Mouse (Mus musculus) left cerebral cortex, adult 18-20 months (tissue): ENCODE measurements around the gene Sf3b5. TPM values are rescaled to one million over a fixed set of nuclear protein-coding genes. Genes with fewer than 3 reads are reported as not detected.
"Not testable (repeated sequence)": the region's sequence is repeated elsewhere in the genome, so short reads cannot be mapped to it uniquely, and the experiment has no call there.

ENCODE experiments used
- DNase-seq, 2 experiments: peaks; one replicate each; pipeline ENCODE4 v3.0.0; 2021 to 2022; ENCODE audit warnings: low spot score in 2 of 2, mixed read lengths in 1 of 2
- total RNA-seq, 2 experiments: library from RNA; stranded (reverse); gene quantifications; 2 replicates each; pipeline ENCODE4 v1.2.3; 2021

Gene Sf3b5
- total RNA-seq, 2 experiments from 2014 or later: 8.3 to 8.4 TPM

DNA sequence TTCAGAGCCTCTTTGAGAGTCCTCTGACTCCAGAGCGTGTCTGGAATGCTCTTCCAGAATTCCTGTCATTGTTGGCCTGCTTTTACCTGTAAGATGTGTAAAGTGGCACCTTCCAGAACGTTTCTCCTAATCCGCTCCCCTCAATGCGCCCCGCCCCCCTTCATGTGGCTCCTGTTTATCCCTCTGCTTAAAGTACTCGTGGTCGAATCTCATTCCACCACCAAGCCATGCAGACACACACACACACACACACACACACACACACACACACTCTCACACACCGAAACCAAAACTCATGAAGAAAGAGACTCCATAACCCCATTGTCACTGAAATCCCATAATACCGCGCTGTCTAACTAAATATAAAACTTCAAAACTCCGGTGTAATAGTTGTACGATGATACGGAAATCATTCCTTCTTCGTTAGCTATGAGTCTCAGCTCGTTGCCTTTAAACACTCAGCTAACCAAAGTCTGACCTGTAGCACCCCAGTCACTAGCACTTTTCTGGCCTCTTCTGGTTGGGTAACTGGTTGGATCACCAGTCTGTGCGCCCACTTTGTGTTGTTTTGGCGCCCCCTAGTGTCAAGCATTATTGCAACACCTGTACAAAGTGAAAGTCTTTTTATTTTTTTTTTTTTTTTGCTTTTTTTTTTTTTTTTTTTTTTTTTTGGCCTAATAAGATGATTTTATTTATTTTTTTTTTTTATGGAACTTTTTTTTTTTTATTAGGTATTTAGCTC is 8.2 kb upstream of the Sf3b5 start:
- DNase-seq: peak; percentile 80 to 92

DNA sequence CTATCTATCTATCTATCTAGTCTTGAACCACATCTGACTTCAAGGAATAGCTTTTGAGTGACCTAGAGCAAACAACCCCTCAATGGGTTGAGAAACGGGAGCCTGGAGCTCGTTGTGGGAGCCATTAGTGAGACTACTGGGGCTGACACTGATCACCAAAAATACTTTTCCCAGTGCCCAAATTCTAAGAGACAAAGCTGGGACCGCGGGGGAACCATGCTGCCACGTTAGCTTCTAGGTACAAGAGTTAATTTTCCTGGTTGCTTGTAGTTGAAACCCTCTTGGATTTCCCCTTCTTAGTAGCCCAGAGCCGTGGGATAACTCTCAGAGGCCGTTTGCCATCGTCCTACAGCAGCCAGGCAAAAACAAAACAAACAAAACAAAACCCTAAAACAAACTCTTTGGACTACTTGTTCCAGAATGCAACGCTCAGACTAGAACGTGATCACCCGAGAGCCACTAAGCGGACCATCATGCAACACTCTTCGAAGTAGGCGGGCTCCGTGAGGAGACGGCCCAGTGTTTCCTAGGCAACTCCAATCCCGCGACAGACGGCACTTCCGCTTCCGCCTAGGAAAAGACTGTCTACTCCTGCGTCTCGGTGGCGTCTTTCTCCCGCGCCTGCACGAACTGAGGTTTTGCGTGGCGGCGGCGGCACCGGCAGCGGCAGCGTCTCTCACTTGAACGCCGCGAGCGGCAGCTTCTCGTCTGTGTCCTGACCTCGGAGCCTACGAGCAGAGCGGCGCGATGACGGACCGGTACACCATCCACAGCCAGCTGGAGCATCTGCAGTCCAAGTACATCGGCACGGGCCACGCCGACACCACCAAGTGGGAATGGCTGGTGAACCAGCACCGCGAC is 3.0 kb downstream of the Sf3b5 start:
- peak; percentile 96 to 98 for DNase-seq

- DNase-seq: no peak
These were observed 3.6 kb downstream of the Sf3b5 start for GRCm38 (mm10) chr10:13008737-13009121.

GRCm38 (mm10) chr10:13014026-13014425 is 8.9 kb downstream of the Sf3b5 start:
- DNase-seq: no peak

DNA sequence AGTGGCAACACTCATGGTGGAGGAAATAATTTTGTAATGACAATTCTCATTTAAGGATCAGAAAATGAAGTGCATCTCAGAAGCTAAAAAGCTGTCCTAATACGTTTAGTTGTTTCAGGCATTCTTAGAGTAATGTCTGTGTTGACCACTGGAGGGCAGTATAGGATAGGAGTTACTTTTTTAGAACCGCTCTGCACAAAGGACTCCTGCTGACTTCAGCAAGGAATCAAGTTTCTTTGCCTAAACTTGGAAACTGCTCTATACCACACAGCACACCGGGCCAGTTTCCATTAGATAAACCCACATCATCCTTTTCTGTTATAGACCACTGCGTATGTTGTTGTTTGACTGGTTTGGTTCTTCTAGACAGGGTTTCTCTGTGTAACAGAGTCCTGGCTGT is 11.4 kb downstream of the Sf3b5 start:
- peak; percentile 48 to 72 for DNase-seq

GRCm38 (mm10) chr10:13018510-13018909 is 13.4 kb downstream of the Sf3b5 start:
- DNase-seq: peak in 1 of 2 experiments; percentile 21

- DNase-seq: no peak
These were observed 13.9 kb downstream of the Sf3b5 start for GRCm38 (mm10) chr10:13019026-13019425.

DNA sequence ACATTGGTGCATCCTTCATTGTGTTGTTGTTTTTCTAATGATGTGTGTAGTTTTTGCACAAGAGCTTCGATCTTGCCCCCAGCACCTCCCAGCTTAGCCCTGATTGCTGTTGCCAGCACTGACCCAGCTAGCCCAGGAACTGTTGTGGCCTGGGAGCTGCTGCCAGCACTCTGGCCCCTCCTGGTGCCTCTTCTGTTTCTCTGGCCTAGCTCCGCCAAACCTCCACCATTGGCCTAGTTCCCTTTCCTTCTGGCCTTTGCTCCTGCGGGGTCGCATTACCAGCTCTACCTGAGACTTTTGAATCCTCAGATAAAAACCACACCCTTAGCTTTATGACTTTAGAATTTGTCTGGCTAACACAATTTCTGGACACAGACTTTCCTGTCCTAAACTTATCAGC is 17.0 kb downstream of the Sf3b5 start:
- DNase-seq: no peak

DNA sequence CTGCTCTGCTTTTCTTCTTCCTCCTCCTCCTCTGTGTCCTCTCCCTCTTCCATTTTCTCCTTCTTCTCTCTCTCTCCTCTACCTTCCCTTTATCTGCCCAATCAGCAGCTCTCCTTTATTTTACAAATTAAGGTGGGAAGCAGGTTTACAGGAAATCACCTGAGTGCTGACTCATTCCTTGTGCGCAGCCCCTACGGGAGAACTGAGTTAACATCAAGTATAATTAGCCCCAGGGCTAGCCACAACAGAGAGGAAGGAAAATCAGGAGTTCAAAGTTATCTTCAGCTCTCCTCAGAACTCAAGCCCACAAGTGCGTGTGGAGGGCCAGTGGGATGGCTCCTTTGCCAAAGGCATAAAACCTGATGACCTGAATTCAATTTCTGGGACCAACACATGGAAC is 18.8 kb downstream of the Sf3b5 start:
- not testable (repeated sequence) for DNase-seq

DNA sequence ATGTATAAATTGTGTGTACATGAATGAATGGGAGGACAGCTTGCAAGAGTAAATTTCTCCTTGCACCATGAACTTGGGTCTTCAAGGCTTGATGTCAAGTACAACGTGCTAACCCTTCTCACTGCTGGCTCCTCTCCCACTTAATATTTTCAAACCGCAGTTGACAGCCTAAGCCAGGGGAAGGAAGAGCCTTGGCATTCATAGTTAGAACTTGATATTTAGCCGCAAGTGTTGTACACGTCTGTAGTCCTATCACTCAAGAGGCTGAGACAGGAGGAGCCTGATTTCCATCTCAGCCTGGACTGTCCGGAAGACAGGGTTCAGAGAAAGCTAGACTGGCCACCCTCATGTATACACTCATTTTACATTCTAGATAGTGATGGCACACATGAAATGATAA is 22.6 kb downstream of the Sf3b5 start:
- no peak for DNase-seq

- no peak for DNase-seq
These were observed 23.1 kb downstream of the Sf3b5 start for GRCm38 (mm10) chr10:13028215-13028614.

- no peak for DNase-seq
These were observed 24.3 kb downstream of the Sf3b5 start for GRCm38 (mm10) chr10:13029416-13029815.

GRCm38 (mm10) chr10:13035270-13035669 is 30.1 kb downstream of the Sf3b5 start:
- no peak for DNase-seq

GRCm38 (mm10) chr10:13039637-13040174 is 34.6 kb downstream of the Sf3b5 start:
- no peak for DNase-seq

- DNase-seq: peak in 1 of 2 experiments; percentile 9
These were observed 39.5 kb downstream of the Sf3b5 start for GRCm38 (mm10) chr10:13044659-13045058.

- no peak for DNase-seq
These were observed 42.7 kb downstream of the Sf3b5 start for GRCm38 (mm10) chr10:13047816-13048215.

DNA sequence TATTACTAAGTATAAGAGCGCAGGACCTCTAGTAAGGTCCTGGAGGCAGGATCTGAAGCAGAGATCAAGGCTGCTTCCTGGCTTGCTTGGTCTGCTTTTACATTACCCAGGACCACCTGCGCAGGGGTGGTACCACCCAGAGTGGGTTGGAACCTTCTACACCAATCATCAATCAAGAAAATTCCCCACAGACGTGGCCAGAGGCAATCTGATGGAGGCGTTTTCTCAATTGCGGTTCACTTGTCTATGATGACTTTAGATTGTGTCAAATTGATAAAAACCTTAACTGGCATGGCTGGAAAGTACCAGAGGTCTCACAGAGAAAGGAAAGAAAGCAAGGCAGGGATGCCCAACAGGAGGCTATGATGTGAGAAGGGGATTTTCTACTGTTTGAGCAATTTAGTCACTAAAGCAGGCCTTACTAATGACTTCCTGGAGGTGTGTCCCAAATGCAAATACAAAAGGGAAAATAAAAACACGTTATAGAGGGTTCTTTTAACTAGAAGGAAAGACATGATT is 51.8 kb downstream of the Sf3b5 start:
- no peak for DNase-seq

Other genes starting within 250 kb of the Sf3b5 start
- gene Utrn, start 136.0 kb upstream of the Sf3b5 start, total RNA-seq: 10 to 100 TPM; 61.6 to 69.4 TPM
- gene Stx11, start 41.0 kb upstream of the Sf3b5 start, total RNA-seq: under 1 TPM; 0.07 to 0.37 TPM
- gene Plagl1, start 55.2 kb downstream of the Sf3b5 start, total RNA-seq: 10 to 100 TPM; 12.8 to 16.4 TPM
- not detected for gene Zc2hc1b, start 172.7 kb downstream of the Sf3b5 start, total RNA-seq
- 10 to 100 TPM; 19.4 to 23.6 TPM for gene Ltv1, start 187.8 kb downstream of the Sf3b5 start, total RNA-seq